Mouse (Mus musculus): ENCODE data around the gene Pgm5. TPM values are rescaled to one million over a fixed set of nuclear protein-coding genes. Genes with fewer than 3 reads are reported as not detected.

Pgm5 gene
- total and polyA plus RNA-seq, 3 experiments, result not detected

- Histone ChIP-seq H3K36me3 (ENCODE audit: control insufficient read depth in 1 of 2, insufficient read depth in 2 of 2, low read length in 2 of 2) (no peaks in the 10 kb centered on the region), H3K9me3 (replicated peaks; ENCODE audit: insufficient read depth, low read length) (no peaks in the 10 kb centered on the region), H3K27ac (ENCODE audit: control insufficient read depth, low read depth, low read length) (no peak overlapping the region), H3K27me3 (ENCODE audit: control insufficient read depth in 1 of 2, insufficient read depth in 2 of 2, low read length in 2 of 2) (no peaks in the 10 kb centered on the region; a peak in 2 of 4 replicates), H3K79me2 (ENCODE audit: control insufficient read depth, insufficient read depth, low read length, poor library complexity) (no peaks in the 10 kb centered on the region), H3K9ac (ENCODE audit: control insufficient read depth, low read depth, low read length, poor library complexity, severe bottlenecking) (no peak overlapping the region), H3K4me3 (ENCODE audit: control insufficient read depth in 1 of 2, insufficient read depth in 1 of 2, low read depth in 2 of 2, low read length in 2 of 2) (no peak overlapping the region), H3K4me1 (ENCODE audit: control insufficient read depth in 1 of 2, insufficient read depth in 2 of 2, low read length in 2 of 2) (no peaks in the 10 kb centered on the region)
- TF ChIP-seq MYB (IDR thresholded peaks at IDR 0.05; ENCODE audit: low read depth, low read length) (no peak), RCOR1 (IDR thresholded peaks at IDR 0.05; ENCODE audit: low read depth, low read length) (no peak), USF2 (IDR thresholded peaks at IDR 0.05; ENCODE audit: borderline replicate concordance in 1 of 2, insufficient read depth in 1 of 2, low read depth in 1 of 2, low read length in 2 of 2) (no peak), ELF1 (IDR thresholded peaks at IDR 0.05; ENCODE audit: low read depth, low read length) (no peak), ZNF384 (IDR thresholded peaks at IDR 0.05; ENCODE audit: low read depth, low read length) (no peak), MYC (IDR thresholded peaks at IDR 0.05; ENCODE audit: low read depth, low read length) (no peak), TAL1 (IDR thresholded peaks at IDR 0.05; ENCODE audit: low read length) (no peak), POLR2AphosphoS2 (IDR thresholded peaks at IDR 0.05; ENCODE audit: low read length) (no peak), USF1 (IDR thresholded peaks at IDR 0.05; ENCODE audit: low read depth, low read length) (no peak), ZKSCAN1 (IDR thresholded peaks at IDR 0.05; ENCODE audit: low read depth, low read length) (no peak), MAZ (IDR thresholded peaks at IDR 0.05; ENCODE audit: low read depth, low read length) (no peak), E2F4 (IDR thresholded peaks at IDR 0.05; ENCODE audit: borderline replicate concordance, low read depth, low read length) (no peak), ZC3H11A (IDR thresholded peaks at IDR 0.05; ENCODE audit: low read depth, low read length) (no peak), EP300 (IDR thresholded peaks at IDR 0.05; ENCODE audit: low read depth in 1 of 2, low read length in 2 of 2) (no peak), SMC3 (IDR thresholded peaks at IDR 0.05; ENCODE audit: low read depth, low read length) (no peak), POLR2A (IDR thresholded peaks at IDR 0.05; ENCODE audit: control insufficient read depth in 1 of 2, insufficient read depth in 1 of 2, low read depth in 1 of 2, low read length in 2 of 2, poor library complexity in 1 of 2) (no peak), MEF2A (IDR thresholded peaks at IDR 0.05; ENCODE audit: extremely low read depth, insufficient replicate concordance, low read depth, low read length, poor library complexity, severe bottlenecking) (no peak), GABPA (IDR thresholded peaks at IDR 0.05; ENCODE audit: low read depth, low read length) (no peak), MAX (IDR thresholded peaks at IDR 0.05; ENCODE audit: low read length) (no peak)
- no peak for DNase-seq (ENCODE audit: low read depth, low spot score)
These were observed 76.5 kb downstream of the Pgm5 start for GRCm38 (mm10) chr19:24785056-24785675.

DNA sequence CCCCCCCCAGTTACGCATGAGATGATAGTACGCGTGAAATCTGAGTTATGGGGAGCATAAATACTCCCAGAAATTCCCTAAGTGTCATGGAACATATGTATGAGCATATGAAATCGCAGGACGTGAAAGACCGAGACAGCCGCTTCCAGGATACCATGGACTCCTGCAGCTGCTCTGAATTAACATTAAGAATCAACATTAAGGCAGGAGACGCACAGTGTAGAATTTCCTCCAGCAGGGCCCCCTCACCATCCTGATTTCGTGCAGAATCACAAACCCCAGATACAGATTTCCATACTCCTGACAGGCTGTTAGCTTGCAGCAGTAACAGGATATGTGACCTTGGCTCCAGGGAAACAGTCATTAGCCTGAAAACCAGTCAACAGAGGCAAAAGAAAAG lies 77.9 kb downstream of the Pgm5 start:
- no peaks in the 10 kb centered on the region for H3K36me3 ChIP-seq (ENCODE audit: control insufficient read depth in 1 of 2, insufficient read depth in 2 of 2, low read length in 2 of 2)
- H3K4me3 ChIP-seq (ENCODE audit: control insufficient read depth in 1 of 2, insufficient read depth in 1 of 2, low read depth in 2 of 2, low read length in 2 of 2), result no peak overlapping the region
- no peak overlapping the region for H3K27ac ChIP-seq (ENCODE audit: control insufficient read depth, low read depth, low read length)
- H3K9me3 ChIP-seq (replicated peaks; ENCODE audit: insufficient read depth, low read length), result no peaks in the 10 kb centered on the region
- no peaks in the 10 kb centered on the region for H3K4me1 ChIP-seq (ENCODE audit: control insufficient read depth in 1 of 2, insufficient read depth in 2 of 2, low read length in 2 of 2)
- TF ChIP-seq ZC3H11A (IDR thresholded peaks at IDR 0.05; ENCODE audit: low read depth, low read length) (no peak), POLR2AphosphoS5 (IDR thresholded peaks at IDR 0.05; ENCODE audit: borderline replicate concordance, low read depth, low read length) (no peak), POLR2A (IDR thresholded peaks at IDR 0.05; ENCODE audit: control insufficient read depth in 1 of 2, insufficient read depth in 1 of 2, low read depth in 1 of 2, low read length in 2 of 2, poor library complexity in 1 of 2) (no peak), TCF12 (IDR thresholded peaks at IDR 0.05; ENCODE audit: low read depth, low read length) (no peak)
- no peak for DNase-seq (ENCODE audit: low read depth, low spot score)
- no peak overlapping the region for H3K9ac ChIP-seq (ENCODE audit: control insufficient read depth, low read depth, low read length, poor library complexity, severe bottlenecking)
- no peaks in the 10 kb centered on the region for H3K79me2 ChIP-seq (ENCODE audit: control insufficient read depth, insufficient read depth, low read length, poor library complexity)
- H3K27me3 ChIP-seq (ENCODE audit: control insufficient read depth in 1 of 2, insufficient read depth in 2 of 2, low read length in 2 of 2), result peaks cover 0 to 1% of the 10 kb centered on the region in 2 experiments; a peak in 2 of 4 replicates

All from MEL (cell line).